Mouse (Mus musculus) midbrain, embryonic 16.5 days (tissue): ENCODE data around the gene Ddx58. TPM values are rescaled to one million over a fixed set of nuclear protein-coding genes. Genes with fewer than 3 reads are reported as not detected.

ENCODE experiments used
- ATAC-seq: fragments of 200-750 bp; cut with Nextera tagmentation; 2 replicates; pipeline ENCODE4 v1.8.0; 2017; ENCODE audit warnings: moderate TSS enrichment
- H3K27ac ChIP-seq: fragments of 300-500 bp; sonication (generic); 2 replicates; pipeline ENCODE4 v1.5.1; 2014; ENCODE audit warnings: mild to moderate bottlenecking, low read length, mixed read lengths
- H3K27me3 ChIP-seq: fragments of 300-500 bp; sonication (generic); 2 replicates; pipeline ENCODE4 v1.6.1; 2014; ENCODE audit warnings: low read depth, low read length, mixed read lengths; ENCODE audit not compliant: control insufficient read depth, insufficient read depth
- H3K36me3 ChIP-seq: fragments of 300-500 bp; sonication (generic); 2 replicates; pipeline ENCODE4 v1.6.1; 2014; ENCODE audit warnings: mild to moderate bottlenecking, low read length, moderate library complexity, mixed read lengths; ENCODE audit not compliant: control insufficient read depth, insufficient read depth
- H3K4me1 ChIP-seq: fragments of 300-500 bp; sonication (generic); 2 replicates; pipeline ENCODE4 v1.6.1; 2014; ENCODE audit warnings: mild to moderate bottlenecking, low read length, mixed read lengths; ENCODE audit not compliant: control insufficient read depth, insufficient read depth
- H3K4me2 ChIP-seq: fragments of 300-500 bp; sonication (generic); 2 replicates; pipeline ENCODE4 v1.6.1; 2014; ENCODE audit warnings: mild to moderate bottlenecking, low read length, mixed read lengths
- H3K4me3 ChIP-seq: fragments of 300-500 bp; sonication (generic); 2 replicates; pipeline ENCODE4 v1.5.1; 2014; ENCODE audit warnings: low read depth, mild to moderate bottlenecking, low read length, moderate library complexity, mixed read lengths
- H3K9ac ChIP-seq: fragments of 300-500 bp; sonication (generic); 2 replicates; pipeline ENCODE4 v1.6.1; 2014; ENCODE audit warnings: low read depth, low read length, mixed read lengths
- H3K9me3 ChIP-seq: fragments of 300-500 bp; sonication (generic); replicated peaks from 2 replicates; pipeline ENCODE4 v1.6.1; 2014; ENCODE audit warnings: mild to moderate bottlenecking, low read length, mixed read lengths; ENCODE audit not compliant: control insufficient read depth, poor library complexity, severe bottlenecking
- WGBS: fragments of 180-500 bp; shearing (Covaris S2); extraction: QIAGEN DNeasy Blood & Tissue Kit; methylation state at CpG from one replicate; pipeline ENCODE4 v1.1.7; 2014; 5-methylcytosine and 5-hydroxymethylcytosine counted together
- polyA plus RNA-seq: library from polyadenylated mRNA; unstranded; fragments of >200 nt; fragmentation: Nextera tagmentation; extraction: Ambion mirVana; gene quantifications from 2 replicates; pipeline ENCODE4 v1.2.1, GENCODE M21; 2015

Gene Ddx58
- polyA plus RNA-seq, 1 experiment from 2014 or later, result 2.4 TPM

DNA sequence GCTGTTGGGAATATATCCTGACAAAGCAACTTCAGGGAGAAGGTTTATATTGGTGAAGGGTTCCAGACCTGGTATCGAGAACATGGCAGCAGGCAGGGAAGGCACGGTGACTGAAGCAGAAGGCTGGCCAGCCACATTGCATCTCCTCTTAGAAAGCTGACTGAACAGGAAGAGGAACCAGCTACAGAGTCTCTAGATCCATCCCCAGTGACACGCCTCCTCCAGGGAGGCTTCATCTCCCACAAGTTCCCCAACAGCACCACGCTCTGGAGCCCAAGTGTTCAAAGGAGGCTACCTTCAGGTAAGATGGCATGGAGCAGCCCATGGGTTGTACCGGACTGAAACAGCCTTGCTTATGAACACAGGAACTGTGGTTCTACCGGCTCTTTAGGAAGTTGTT lies 37.4 kb downstream of the Ddx58 start:
- no peaks in the 10 kb centered on the region for H3K27me3 ChIP-seq
- no peaks in the 10 kb centered on the region for H3K4me1 ChIP-seq
- H3K9me3 ChIP-seq, result no peaks in the 10 kb centered on the region
- H3K4me3 ChIP-seq, result no peak overlapping the region
- WGBS, result 97% methylated on average over 6 of the region's 6 CpGs
- H3K27ac ChIP-seq, result no peak overlapping the region
- H3K36me3 ChIP-seq, result peaks cover 22% of the 10 kb centered on the region
- ATAC-seq, result no peak
- no peak overlapping the region for H3K4me2 ChIP-seq
- H3K9ac ChIP-seq, result no peak overlapping the region

DNA sequence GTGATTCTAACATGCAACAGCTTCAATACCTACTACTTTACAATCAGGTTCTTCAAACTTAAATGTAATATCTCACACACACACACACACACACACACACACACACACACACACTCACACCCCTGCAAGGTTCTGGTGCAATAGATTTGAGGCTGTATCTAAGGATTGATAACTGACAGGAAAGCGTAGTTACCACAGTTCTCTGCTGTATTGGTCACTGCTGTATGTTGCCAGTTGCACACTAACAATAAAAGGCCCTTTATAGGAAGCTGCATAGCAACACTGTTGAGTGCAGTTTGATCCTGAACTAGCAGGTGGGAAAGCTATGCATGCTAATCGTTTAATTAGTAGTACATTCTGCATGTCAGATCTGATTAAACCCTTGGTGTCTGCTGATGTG lies 44.3 kb downstream of the Ddx58 start:
- 94% methylated on average over 2 of the region's 2 CpGs for WGBS
- H3K36me3 ChIP-seq, result peaks cover 36% of the 10 kb centered on the region

DNA sequence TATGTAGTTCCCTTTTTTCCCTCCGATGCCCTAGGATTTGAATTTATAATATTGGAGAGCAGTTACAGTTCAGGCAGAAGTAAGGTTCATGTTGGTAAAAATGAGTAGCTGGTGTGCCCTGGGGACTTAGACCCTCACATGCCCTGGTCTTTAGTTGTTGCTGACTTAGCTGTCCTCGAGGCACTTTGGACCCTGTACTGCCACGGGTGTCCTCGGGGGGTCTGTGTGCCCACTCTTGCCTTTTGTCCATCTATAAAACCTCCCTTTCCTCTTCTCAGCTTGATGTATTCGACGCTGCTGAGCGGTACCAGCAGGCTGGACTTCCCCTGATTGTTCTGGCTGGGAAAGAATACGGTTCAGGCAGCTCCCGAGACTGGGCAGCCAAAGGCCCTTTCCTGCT lies 46.2 kb downstream of the Ddx58 start:
- no peak overlapping the region for H3K4me2 ChIP-seq
- H3K27ac ChIP-seq, result no peak overlapping the region
- no peak overlapping the region for H3K9ac ChIP-seq
- no peak overlapping the region for H3K4me3 ChIP-seq
- no peaks in the 10 kb centered on the region for H3K4me1 ChIP-seq
- no peak for ATAC-seq
- no peaks in the 10 kb centered on the region for H3K9me3 ChIP-seq
- H3K36me3 ChIP-seq, result peaks cover 42% of the 10 kb centered on the region
- no peaks in the 10 kb centered on the region for H3K27me3 ChIP-seq
- WGBS, result 68% methylated on average over 9 of the region's 9 CpGs

More for the DNA sequence above, 44.3 kb downstream of the Ddx58 start:
- H3K27me3 ChIP-seq, result no peaks in the 10 kb centered on the region
- no peak for ATAC-seq
- no peak overlapping the region for H3K4me3 ChIP-seq
- no peak overlapping the region for H3K9ac ChIP-seq
- no peaks in the 10 kb centered on the region for H3K4me1 ChIP-seq
- H3K9me3 ChIP-seq, result no peaks in the 10 kb centered on the region
- H3K27ac ChIP-seq, result no peak overlapping the region
- no peak overlapping the region for H3K4me2 ChIP-seq

DNA sequence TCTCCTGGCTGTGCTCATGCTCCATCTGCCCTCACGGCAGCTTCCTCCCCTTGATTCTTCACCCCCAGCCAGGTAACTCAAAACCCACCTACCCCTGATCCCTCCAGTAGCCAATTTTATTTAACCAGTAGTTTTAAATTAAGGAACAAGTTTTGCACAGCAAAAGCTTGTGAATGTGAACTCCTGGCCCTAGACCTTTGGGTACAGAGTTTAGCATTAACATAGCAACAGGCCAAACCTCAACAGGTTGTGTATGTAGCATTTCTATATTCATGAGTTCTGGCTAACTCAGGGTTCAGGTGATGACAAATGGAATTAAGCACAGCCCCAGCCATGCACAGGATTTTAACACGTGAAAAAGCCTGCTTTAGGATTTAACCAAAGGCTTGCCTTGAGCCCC lies 47.4 kb downstream of the Ddx58 start:
- Histone ChIP-seq H3K4me3 (no peak overlapping the region), H3K27me3 (no peaks in the 10 kb centered on the region), H3K9me3 (no peaks in the 10 kb centered on the region), H3K9ac (no peak overlapping the region), H3K27ac (no peak overlapping the region), H3K4me2 (no peak overlapping the region), H3K36me3 (peaks cover 33% of the 10 kb centered on the region), H3K4me1 (no peaks in the 10 kb centered on the region)
- WGBS, result 77% methylated on average over 2 of the region's 2 CpGs
- ATAC-seq, result no peak

DNA sequence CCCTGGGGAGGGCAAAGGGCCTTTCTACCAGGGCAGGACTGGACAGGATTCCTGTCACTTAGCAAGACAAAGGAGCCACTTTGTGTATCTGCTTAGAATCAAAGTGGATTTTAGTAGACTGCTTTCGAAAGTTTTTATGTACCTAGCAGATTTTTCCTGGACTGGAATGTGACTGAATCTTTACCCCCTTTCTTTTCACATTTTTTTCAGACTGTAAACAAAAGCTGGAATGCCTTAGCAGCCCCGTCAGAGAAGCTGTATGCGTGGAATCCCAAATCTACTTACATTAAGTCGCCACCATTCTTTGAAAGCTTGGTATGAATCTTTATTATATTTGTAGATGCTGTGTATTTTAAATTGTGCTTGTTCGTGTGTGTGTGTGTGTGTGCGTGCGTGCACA lies 51.7 kb downstream of the Ddx58 start:
- Histone ChIP-seq H3K9me3 (no peaks in the 10 kb centered on the region), H3K4me3 (no peak overlapping the region), H3K4me2 (no peak overlapping the region), H3K36me3 (peaks cover 41% of the 10 kb centered on the region), H3K9ac (no peak overlapping the region), H3K4me1 (no peaks in the 10 kb centered on the region), H3K27me3 (no peaks in the 10 kb centered on the region), H3K27ac (no peak overlapping the region)
- WGBS, result 89% methylated on average over 7 of the region's 7 CpGs
- no peak for ATAC-seq

DNA sequence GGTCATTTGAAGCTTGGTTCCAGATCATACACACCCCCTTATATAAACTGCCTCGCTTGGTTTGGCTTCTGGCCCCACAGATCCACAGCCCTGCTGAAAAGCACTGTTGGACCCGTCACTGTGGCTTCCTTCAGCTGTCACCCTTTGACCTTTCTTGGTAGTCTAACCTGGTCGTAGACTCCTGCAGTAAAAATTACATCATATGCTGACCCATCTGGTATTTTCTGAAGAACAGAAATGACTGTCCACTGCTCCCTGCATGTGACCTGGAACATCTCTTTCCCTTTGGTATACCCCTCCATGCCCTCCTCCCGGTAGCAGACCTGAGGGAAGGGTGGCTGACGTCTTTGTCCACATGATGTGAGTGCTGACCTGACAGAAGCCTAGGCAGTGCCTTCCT lies 55.2 kb downstream of the Ddx58 start:
- H3K4me1 ChIP-seq, result no peaks in the 10 kb centered on the region
- no peaks in the 10 kb centered on the region for H3K27me3 ChIP-seq
- peaks cover 58% of the 10 kb centered on the region for H3K36me3 ChIP-seq
- no peak for ATAC-seq
- H3K4me2 ChIP-seq, result no peak overlapping the region
- no peaks in the 10 kb centered on the region for H3K9me3 ChIP-seq
- WGBS, result 87% methylated on average over 5 of the region's 5 CpGs
- no peak overlapping the region for H3K4me3 ChIP-seq
- H3K27ac ChIP-seq, result no peak overlapping the region
- no peak overlapping the region for H3K9ac ChIP-seq

DNA sequence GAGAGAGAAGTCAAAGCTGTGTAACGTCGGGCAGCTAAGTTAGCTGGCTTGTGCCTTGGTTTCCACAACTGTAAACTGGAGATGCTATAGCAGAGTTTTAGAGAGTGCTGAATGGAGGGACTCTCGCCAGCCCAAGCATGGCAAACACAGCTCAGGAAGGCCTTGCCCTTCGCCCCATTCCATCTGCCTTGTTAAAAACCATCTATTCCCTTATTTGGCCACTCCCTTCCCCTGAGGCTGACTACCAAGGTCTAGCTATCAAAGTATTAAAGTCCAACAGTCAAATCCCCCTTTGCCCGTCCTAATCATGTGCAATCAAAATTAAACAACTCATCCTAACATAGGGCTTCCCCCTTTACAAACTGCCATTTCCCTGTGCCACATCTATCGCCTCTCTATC lies 55.8 kb downstream of the Ddx58 start:
- 94% methylated on average over 6 of the region's 6 CpGs for WGBS
- Histone ChIP-seq H3K4me1 (no peaks in the 10 kb centered on the region), H3K4me3 (no peak overlapping the region), H3K4me2 (no peak overlapping the region), H3K9me3 (no peaks in the 10 kb centered on the region), H3K27ac (no peak overlapping the region), H3K9ac (no peak overlapping the region), H3K27me3 (no peaks in the 10 kb centered on the region), H3K36me3 (peaks cover 51% of the 10 kb centered on the region)
- no peak for ATAC-seq

DNA sequence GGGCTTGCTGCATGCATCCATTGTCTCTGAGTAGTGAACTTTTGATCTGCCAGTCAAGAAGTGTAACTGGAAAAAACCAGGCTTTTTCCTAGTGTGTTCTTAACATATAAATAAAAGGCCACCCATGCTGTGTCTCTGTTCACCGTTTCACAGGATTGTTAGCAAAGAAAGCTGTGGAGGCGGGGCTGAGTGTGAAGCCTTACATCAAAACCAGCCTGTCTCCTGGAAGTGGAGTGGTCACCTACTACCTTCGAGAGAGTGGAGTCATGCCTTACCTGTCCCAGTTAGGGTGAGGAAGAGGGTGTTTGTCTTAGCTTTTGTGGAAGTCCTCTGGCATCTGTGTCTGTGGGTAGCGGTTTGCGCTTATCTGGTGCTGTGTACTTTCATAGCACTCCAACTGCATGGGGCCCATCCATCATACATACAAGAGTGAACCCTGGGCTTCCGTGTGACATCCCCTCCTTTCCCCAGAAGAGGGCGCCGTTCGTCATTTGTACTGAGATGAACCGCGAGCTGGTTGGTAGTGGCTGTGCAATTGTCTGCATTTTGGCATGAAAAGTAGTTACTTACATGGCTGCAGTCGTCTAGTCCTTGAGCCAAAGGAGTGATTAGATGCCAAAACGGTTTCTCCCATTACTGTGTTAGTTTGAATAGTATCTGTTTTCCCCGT lies 56.8 kb downstream of the Ddx58 start:
- Histone ChIP-seq H3K36me3 (peaks cover 54% of the 10 kb centered on the region), H3K4me3 (no peak overlapping the region), H3K4me2 (no peak overlapping the region), H3K27me3 (no peaks in the 10 kb centered on the region), H3K9ac (no peak overlapping the region), H3K27ac (no peak overlapping the region), H3K4me1 (no peaks in the 10 kb centered on the region), H3K9me3 (no peaks in the 10 kb centered on the region)
- WGBS, result 40% methylated on average over 14 of the region's 14 CpGs
- ATAC-seq, result peak; percentile 60

DNA sequence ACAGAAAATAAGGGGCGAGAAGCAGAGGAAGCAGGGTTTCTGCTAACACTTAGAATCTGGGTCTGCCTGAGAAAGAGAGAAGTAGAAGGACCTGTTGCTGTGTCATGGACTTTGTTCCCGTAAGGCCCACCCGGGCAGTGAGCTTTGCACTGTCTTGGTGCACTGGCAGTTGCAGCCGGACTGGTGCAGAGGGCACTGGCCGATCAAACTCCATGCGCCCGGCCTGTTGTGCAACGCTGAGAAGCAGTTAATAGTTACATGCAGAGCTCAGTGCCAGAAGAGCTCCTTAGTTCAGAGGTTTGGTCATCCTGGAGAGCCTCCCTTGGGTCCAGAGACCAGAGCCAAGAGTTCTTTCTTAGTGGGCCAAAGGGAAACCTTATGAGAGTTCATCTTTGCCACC lies 57.9 kb downstream of the Ddx58 start:
- H3K36me3 ChIP-seq, result peaks cover 55% of the 10 kb centered on the region
- WGBS, result 95% methylated on average over 8 of the region's 8 CpGs

More for the DNA sequence above, 57.9 kb downstream of the Ddx58 start:
- no peak for ATAC-seq
- Histone ChIP-seq H3K27ac (no peak overlapping the region), H3K4me3 (no peak overlapping the region), H3K4me2 (no peak overlapping the region), H3K4me1 (no peaks in the 10 kb centered on the region), H3K9me3 (no peaks in the 10 kb centered on the region), H3K27me3 (no peaks in the 10 kb centered on the region), H3K9ac (no peak overlapping the region)
